Mouse (Mus musculus) embryonic facial prominence, embryonic 11.5 days (tissue): ENCODE measurements around the gene Tshz3. TPM values are rescaled to one million over a fixed set of nuclear protein-coding genes. Genes with fewer than 3 reads are reported as not detected.
A peak's percentile ranks its signal among the peaks of the same experiment; 100 is the strongest.

Source experiments
- ATAC-seq: fragments of 200-750 bp; cut with Nextera tagmentation; replicated peaks from 2 replicates; pipeline ENCODE4 v1.8.0; 2017; ENCODE audit warnings: low read depth; ENCODE audit not compliant: insufficient number of reproducible peaks, low FRiP score, low TSS enrichment
- DNase-seq: peaks from one replicate; pipeline ENCODE4 v3.0.0-alpha.2; 2015; ENCODE audit warnings: low spot score
- H3K27ac ChIP-seq: fragments of 300-500 bp; sonication (generic); replicated peaks from 2 replicates; pipeline ENCODE4 v1.5.1; 2014; ENCODE audit warnings: mild to moderate bottlenecking, low read depth, low read length, control low read depth
- H3K27me3 ChIP-seq: fragments of 300-500 bp; sonication (generic); 2 replicates; pipeline ENCODE4 v1.6.1; 2014; ENCODE audit warnings: mild to moderate bottlenecking, low read length, moderate library complexity, mixed read lengths; ENCODE audit not compliant: control insufficient read depth, insufficient read depth
- H3K36me3 ChIP-seq: fragments of 300-500 bp; sonication (generic); replicated peaks from 2 replicates; pipeline ENCODE4 v1.6.1; 2014; ENCODE audit warnings: low read depth, mild to moderate bottlenecking, low read length, moderate library complexity, mixed read lengths; ENCODE audit not compliant: control insufficient read depth, insufficient read depth
- H3K4me1 ChIP-seq: fragments of 300-500 bp; sonication (generic); 2 replicates; pipeline ENCODE4 v1.6.1; 2014; ENCODE audit warnings: low read length, mixed read lengths; ENCODE audit not compliant: control insufficient read depth, insufficient read depth
- H3K4me2 ChIP-seq: fragments of 300-500 bp; sonication (generic); 2 replicates; pipeline ENCODE4 v1.6.1; 2014; ENCODE audit warnings: low read depth, mild to moderate bottlenecking, control low read depth, low read length, moderate library complexity
- H3K4me3 ChIP-seq: fragments of 300-500 bp; sonication (generic); 2 replicates; pipeline ENCODE4 v1.5.1; 2014; ENCODE audit warnings: low read depth, low read length, control low read depth
- H3K9ac ChIP-seq: fragments of 300-500 bp; sonication (generic); replicated peaks from 2 replicates; pipeline ENCODE4 v1.6.1; 2014; ENCODE audit warnings: mild to moderate bottlenecking, control low read depth, low read length
- H3K9me3 ChIP-seq: fragments of 300-500 bp; sonication (generic); replicated peaks from 2 replicates; pipeline ENCODE4 v1.6.1; 2016; ENCODE audit warnings: mild to moderate bottlenecking, low read length, inconsistent platforms, mixed read lengths; ENCODE audit not compliant: control insufficient read depth
- WGBS: fragments of 180-500 bp; shearing (Covaris S2); extraction: QIAGEN DNeasy Blood & Tissue Kit; methylation state at CpG from one replicate; pipeline ENCODE4 v1.1.7; 2014; 5-methylcytosine and 5-hydroxymethylcytosine counted together
- polyA plus RNA-seq: library from polyadenylated mRNA; unstranded; fragments of >200 nt; fragmentation: Nextera tagmentation; extraction: Ambion mirVana; gene quantifications from 2 replicates; pipeline ENCODE4 v1.2.1, GENCODE M21; 2014

Tshz3 gene
- polyA plus RNA-seq, 1 experiment from 2014 or later = 3.7 TPM

DNA sequence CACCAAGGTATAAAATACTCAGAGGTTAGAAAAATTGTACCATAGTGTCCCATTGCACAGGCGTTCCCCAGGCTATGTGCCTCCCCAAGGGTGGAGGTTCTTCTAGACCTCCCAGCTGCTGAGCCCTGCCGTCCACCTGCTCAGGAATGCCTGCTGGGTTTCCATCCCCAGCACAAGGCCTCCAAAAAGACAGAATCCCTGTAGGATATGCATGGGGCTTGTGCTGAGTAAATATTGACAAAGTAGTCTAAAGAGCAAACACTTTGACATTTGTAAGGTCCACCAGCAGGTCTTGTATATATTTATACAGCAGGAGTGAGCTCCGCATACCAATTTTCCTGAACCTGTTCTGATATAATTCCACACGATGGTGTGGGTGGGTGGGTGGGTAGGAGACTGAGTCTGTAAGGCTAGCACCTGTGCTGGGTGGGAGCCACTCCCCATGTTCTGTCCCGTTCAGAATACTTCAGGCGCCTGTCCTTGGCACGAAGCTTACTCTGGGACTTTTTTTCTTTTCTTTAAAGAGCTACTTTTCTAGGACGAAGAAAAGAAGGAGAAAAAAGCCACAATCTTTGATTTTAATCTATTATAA lies 69.7 kb downstream of the Tshz3 start:
- Histone ChIP-seq H3K4me2 (no peak overlapping the region), H3K9me3 (no peaks in the 10 kb centered on the region), H3K27ac (no peak overlapping the region), H3K27me3 (no peaks in the 10 kb centered on the region), H3K4me1 (no peaks in the 10 kb centered on the region), H3K36me3 (0 out of 2 replicates have a peak, but pooled peaks cover 2% of the 10 kb centered on the region), H3K4me3 (no peak overlapping the region), H3K9ac (no peak overlapping the region)
- 83% methylated on average over 8 of the region's 8 CpGs for WGBS
- DNase-seq (no peak), ATAC-seq (no peak)

DNA sequence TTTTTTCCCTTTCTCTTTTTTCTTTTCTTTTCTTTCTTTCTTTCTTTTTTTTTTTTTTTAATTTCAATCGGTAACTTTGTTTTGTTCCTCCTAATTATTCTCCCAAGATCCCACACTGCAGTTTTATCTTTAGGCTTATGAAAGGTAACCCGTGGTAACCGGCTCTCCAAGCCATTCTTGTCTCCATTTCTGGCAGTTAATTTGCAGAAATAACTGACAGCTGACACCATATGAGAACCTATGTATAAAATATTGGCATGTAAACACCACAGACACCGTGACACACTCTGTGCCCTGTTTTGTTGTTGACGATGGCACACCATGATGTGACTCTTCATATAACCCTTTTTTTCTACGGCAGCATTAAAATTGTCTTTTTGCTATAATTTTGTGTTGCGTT lies 75.2 kb downstream of the Tshz3 start:
- Histone ChIP-seq H3K36me3 (0 out of 2 replicates have a peak, but pooled peaks cover 2% of the 10 kb centered on the region), H3K27me3 (no peaks in the 10 kb centered on the region), H3K9me3 (no peaks in the 10 kb centered on the region), H3K27ac (no peak overlapping the region), H3K4me2 (no peak overlapping the region), H3K9ac (no peak overlapping the region), H3K4me3 (no peak overlapping the region), H3K4me1 (no peaks in the 10 kb centered on the region)
- WGBS = 82% methylated on average over 7 of the region's 7 CpGs
- ATAC-seq (no peak), DNase-seq (no peak)

DNA sequence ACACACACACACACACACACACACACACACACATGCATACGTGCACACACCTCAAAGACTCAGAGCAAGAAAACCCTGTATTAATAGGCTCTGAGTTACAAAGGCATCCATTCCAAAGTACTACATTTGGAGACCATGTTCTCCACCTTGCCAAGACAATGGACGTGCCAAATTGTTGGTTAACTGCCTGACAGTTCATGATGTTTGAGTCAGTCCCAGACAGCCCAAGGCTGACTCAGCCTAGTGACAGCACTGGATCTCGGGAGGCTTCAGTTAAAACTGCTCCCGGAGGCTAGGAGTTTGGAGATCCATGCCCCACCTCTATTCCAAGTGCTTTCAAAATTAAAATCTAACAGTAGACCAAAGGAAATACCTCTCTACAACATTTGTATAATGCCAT lies 79.0 kb downstream of the Tshz3 start:
- H3K9ac ChIP-seq = no peak overlapping the region
- DNase-seq (no peak), ATAC-seq (no peak)
- H3K9me3 ChIP-seq = no peaks in the 10 kb centered on the region
- no peak overlapping the region for H3K4me2 ChIP-seq
- H3K4me3 ChIP-seq = no peak overlapping the region
- 83% methylated on average over 4 of the region's 4 CpGs for WGBS
- no peaks in the 10 kb centered on the region for H3K27me3 ChIP-seq
- H3K27ac ChIP-seq = no peak overlapping the region
- H3K4me1 ChIP-seq = no peaks in the 10 kb centered on the region
- H3K36me3 ChIP-seq = no peaks in the 10 kb centered on the region

DNA sequence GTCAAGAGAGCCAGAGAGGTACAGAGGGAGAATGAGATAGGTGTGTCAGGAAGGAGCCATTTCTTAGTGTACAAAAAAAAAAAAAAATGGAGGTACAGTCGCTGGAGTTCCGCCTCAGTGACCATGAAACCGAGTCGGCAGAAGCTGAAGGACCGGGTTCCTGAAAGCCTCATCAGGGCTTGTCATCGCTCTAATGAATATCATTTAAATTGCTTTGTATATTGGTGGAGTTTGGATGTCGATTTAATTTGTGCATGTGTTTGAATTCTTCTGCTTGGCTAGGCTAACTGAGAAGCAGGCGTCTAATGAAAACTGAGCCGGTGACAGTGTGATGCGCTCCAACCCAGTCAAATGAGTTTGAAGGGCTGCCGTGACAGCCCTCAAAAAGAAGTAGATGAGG lies 80.5 kb downstream of the Tshz3 start:
- Histone ChIP-seq H3K9me3 (no peaks in the 10 kb centered on the region), H3K36me3 (no peaks in the 10 kb centered on the region), H3K4me3 (no peak overlapping the region), H3K27ac (no peak overlapping the region), H3K9ac (no peak overlapping the region), H3K4me2 (no peak overlapping the region), H3K4me1 (no peaks in the 10 kb centered on the region), H3K27me3 (no peaks in the 10 kb centered on the region)
- WGBS = 86% methylated on average over 11 of the region's 11 CpGs
- no peak for ATAC-seq
- no peak for DNase-seq

- ATAC-seq (0 out of 2 replicates have a peak, but pooled peaks have one; percentile 56), DNase-seq (peak; percentile 24)
- no peak overlapping the region for H3K4me3 ChIP-seq
- H3K27me3 ChIP-seq = no peaks in the 10 kb centered on the region
- 55% methylated on average over 4 of the region's 4 CpGs for WGBS
- no peak overlapping the region for H3K27ac ChIP-seq
- no peak overlapping the region for H3K9ac ChIP-seq
- H3K4me1 ChIP-seq = no peaks in the 10 kb centered on the region
- no peak overlapping the region for H3K4me2 ChIP-seq
- no peaks in the 10 kb centered on the region for H3K9me3 ChIP-seq
- no peaks in the 10 kb centered on the region for H3K36me3 ChIP-seq
Measured at GRCm38 (mm10) chr7:36784243-36784773, 86.4 kb downstream of the Tshz3 start.

DNA sequence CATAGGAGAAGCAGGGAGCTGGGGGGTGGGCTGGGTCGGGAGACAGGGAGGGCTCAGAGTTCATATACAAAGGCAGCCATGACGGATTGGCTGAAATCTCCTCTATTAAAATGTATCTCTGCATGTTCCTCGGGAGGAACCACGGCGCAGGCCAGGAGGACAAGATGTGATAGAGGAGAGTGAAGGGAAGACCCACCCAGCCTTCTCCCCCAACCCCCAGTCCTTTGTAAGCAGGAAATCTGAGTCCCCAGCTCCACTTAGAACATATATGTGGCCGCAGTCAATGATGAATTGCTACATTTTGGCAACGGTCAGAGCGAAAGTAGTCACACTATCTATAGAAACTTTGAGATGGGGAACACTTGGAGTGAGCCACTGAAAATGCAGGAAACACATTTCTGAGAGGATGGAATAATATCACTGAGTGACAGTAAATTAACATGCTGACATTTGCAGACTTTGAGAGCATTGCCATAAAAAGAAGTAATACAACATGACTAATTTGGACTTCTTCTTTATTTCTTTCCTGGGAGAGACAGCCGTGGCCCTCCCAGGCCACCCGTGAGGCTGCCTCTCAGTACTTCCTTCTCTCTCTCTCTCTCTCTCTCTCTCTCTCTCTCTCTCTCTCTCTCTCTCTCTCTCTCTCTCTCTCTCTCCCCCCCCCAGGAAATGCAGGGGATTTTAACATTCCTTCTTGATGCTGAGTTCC lies 88.9 kb downstream of the Tshz3 start:
- Histone ChIP-seq H3K4me3 (no peak overlapping the region), H3K4me1 (no peaks in the 10 kb centered on the region), H3K27ac (no peak overlapping the region), H3K9me3 (no peaks in the 10 kb centered on the region), H3K27me3 (no peaks in the 10 kb centered on the region), H3K4me2 (no peak overlapping the region), H3K36me3 (no peaks in the 10 kb centered on the region), H3K9ac (no peak overlapping the region)
- DNase-seq = no peak
- WGBS = 84% methylated on average over 10 of the region's 10 CpGs
- no peak for ATAC-seq

GRCm38 (mm10) chr7:36796392-36797187 lies 98.7 kb downstream of the Tshz3 start:
- Histone ChIP-seq H3K4me2 (no peak overlapping the region), H3K36me3 (no peaks in the 10 kb centered on the region), H3K27ac (no peak overlapping the region), H3K4me1 (no peaks in the 10 kb centered on the region), H3K9me3 (no peaks in the 10 kb centered on the region), H3K9ac (no peak overlapping the region), H3K27me3 (no peaks in the 10 kb centered on the region), H3K4me3 (no peak overlapping the region)
- DNase-seq (peak; percentile 5), ATAC-seq (peak; percentile 89)
- 82% methylated on average over 15 of the region's 15 CpGs for WGBS
